Mouse (Mus musculus): ENCODE results near the gene Tbc1d8.

GRCm38 (mm10) chr1:39505600-39505999 is 27.0 kb upstream of the Tbc1d8 start:
- no peak for TF ChIP-seq CEBPB (IDR thresholded peaks at IDR 0.05; ENCODE audit: insufficient read depth, poor library complexity, severe bottlenecking)
- TF ChIP-seq MAX (IDR thresholded peaks at IDR 0.05; ENCODE audit: low read depth) = no peak
- TF ChIP-seq REST (IDR thresholded peaks at IDR 0.05; ENCODE audit: insufficient read depth, insufficient read length) = no peak
- TF ChIP-seq POLR2A (IDR thresholded peaks at IDR 0.05; ENCODE audit: insufficient read length, low read depth) = no peak
- TF ChIP-seq MYOG (IDR thresholded peaks at IDR 0.05; ENCODE audit: control insufficient read depth in 1 of 3, insufficient read depth in 1 of 3, insufficient read length in 2 of 3, low read depth in 2 of 3) = no peak
- no peak for TF ChIP-seq MYOD1 (IDR thresholded peaks at IDR 0.05; ENCODE audit: control insufficient read depth in 1 of 3, insufficient read length in 2 of 3, low read depth in 2 of 3)
- TF ChIP-seq USF1 (IDR thresholded peaks at IDR 0.05; ENCODE audit: low read depth) = no peak

All from myocyte (in vitro differentiated cells).